Mouse (Mus musculus) layer of hippocampus, adult 8-10 months (tissue): ENCODE results near the gene Clcn1. TPM values are rescaled to one million over a fixed set of nuclear protein-coding genes. Genes with fewer than 3 reads are reported as not detected.

Experiments
- DNase-seq, 2 experiments: peaks; one replicate each; pipeline ENCODE4 v3.0.0; 2022; ENCODE audit warnings: low spot score in 2 of 2
- total RNA-seq, 4 experiments: library from RNA; stranded (reverse); gene quantifications; 2 replicates each; pipeline ENCODE4 v1.2.4; 2022

Gene Clcn1
- total RNA-seq, 4 experiments from 2014 or later: 2.9 to 4.3 (median 3.4) TPM

DNA sequence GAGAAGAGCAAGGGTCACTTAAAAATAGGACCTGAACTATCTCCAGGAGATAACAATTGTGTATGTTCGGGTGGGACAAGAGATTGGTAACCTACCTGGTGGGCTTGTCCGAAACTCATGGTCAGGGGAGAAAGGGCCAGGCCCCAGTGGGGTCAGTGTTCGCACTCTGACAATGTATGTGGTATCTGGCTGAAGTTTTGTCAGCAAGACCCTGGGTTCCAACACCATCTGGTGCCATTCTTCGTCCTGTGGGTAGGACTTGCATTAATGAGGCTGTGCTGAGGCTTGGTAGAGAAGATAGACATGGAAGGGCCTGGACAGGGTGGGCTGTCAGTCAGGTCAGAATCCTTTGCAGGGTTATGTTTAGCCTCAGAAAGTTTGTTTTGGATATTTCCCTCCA lies 77.6 kb downstream of the Clcn1 start:
- DNase-seq: no peak

DNA sequence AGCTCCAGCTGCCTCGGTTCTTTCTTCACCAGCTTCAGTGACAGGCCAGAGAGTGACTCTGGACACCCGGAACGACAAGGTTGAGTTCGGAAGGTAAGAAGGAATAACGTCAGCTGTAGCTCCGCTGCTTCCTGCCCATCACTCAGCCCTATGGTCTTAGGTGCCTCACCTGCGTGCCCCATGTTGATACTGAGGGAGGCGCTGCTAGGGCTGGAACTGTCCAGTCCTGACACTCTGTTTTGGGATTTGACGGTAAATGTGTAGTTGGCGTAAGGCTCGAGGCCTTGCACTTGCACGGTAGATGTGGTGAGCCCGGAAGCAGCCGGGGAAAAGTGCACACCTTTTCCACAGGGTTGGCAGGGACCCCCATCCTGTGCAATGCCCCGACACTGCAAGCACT lies 78.1 kb downstream of the Clcn1 start:
- no peak for DNase-seq

DNA sequence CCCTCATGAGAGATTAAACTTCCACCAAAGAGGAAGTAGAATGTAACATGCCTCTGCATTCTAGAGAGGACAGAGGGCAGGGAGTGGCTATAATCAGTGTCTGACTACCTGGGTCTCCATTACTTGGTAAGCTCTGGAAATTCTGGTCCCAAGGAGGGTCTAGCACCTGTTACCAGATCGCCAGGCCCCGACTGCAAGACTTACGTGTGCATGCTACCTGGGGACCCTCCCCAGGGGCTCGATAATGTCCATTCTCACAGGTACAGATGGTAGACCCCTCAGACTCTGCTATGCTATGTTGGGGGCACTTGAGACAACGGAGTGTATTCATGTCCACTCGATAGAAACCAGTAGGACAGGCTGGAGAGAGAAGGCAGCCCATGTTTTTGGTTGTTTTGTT lies 78.7 kb downstream of the Clcn1 start:
- DNase-seq: no peak

Other genes with a start within 250 kb of the Clcn1 start
- not detected for gene Sva, start 248.3 kb upstream of the Clcn1 start, total RNA-seq
- gene Tas2r139, start 145.7 kb upstream of the Clcn1 start, total RNA-seq: not detected
- not detected for gene Tas2r144, start 71.4 kb upstream of the Clcn1 start, total RNA-seq
- gene Gstk1, start 40.8 kb upstream of the Clcn1 start, total RNA-seq: 10 to 100 TPM in 2 of 4 experiments, 1 to 10 TPM in 2; 7.5 to 12.2 (median 10.3) TPM
- not detected for gene Tmem139, start 24.7 kb upstream of the Clcn1 start, total RNA-seq
- 10 to 100 TPM; 22.1 to 26.1 (median 22.7) TPM for gene Casp2, start 21.7 kb upstream of the Clcn1 start, total RNA-seq
- 10 to 100 TPM; 72.3 to 80.0 (median 75.9) TPM for gene Fam131b, start 38.0 kb downstream of the Clcn1 start, total RNA-seq
- gene Zyx, start 62.9 kb downstream of the Clcn1 start, total RNA-seq: 10 to 100 TPM; 36.5 to 52.5 (median 44.5) TPM
- under 1 TPM; 0.14 to 0.36 (median 0.15) TPM for gene Epha1, start 86.6 kb downstream of the Clcn1 start, total RNA-seq
- gene Tas2r143, start 113.6 kb downstream of the Clcn1 start, total RNA-seq: not detected
- gene Tas2r135, start 118.7 kb downstream of the Clcn1 start, total RNA-seq: under 1 TPM in 1 of 4 experiments, not detected in 3; 0.29 TPM
- not detected for gene Tas2r126, start 147.8 kb downstream of the Clcn1 start, total RNA-seq
- gene Olfr458, start 178.5 kb downstream of the Clcn1 start, total RNA-seq: not detected
- gene Olfr457, start 189.7 kb downstream of the Clcn1 start, total RNA-seq: not detected
- gene Olfr456, start 200.5 kb downstream of the Clcn1 start, total RNA-seq: not detected